Mouse (Mus musculus): ENCODE measurements around the gene Cym.

The Cym gene

GRCm38 (mm10) chr3:107223230-107223629 lies 1.7 kb upstream of the Cym start:
- DNase-seq (ENCODE audit: low spot score): no peak

- no peak for DNase-seq (ENCODE audit: low spot score)
Observed at GRCm38 (mm10) chr3:107218572-107218971, 3.0 kb downstream of the Cym start.

GRCm38 (mm10) chr3:107217101-107217480 lies 4.4 kb downstream of the Cym start:
- no peak for DNase-seq (ENCODE audit: low spot score)

GRCm38 (mm10) chr3:107216400-107217100 lies 5.0 kb downstream of the Cym start:
- no peak for DNase-seq (ENCODE audit: low spot score)

GRCm38 (mm10) chr3:107214606-107215005 lies 6.9 kb downstream of the Cym start:
- no peak for DNase-seq (ENCODE audit: low spot score)

GRCm38 (mm10) chr3:107207625-107208253 lies 13.8 kb downstream of the Cym start:
- DNase-seq (ENCODE audit: low spot score): no peak

GRCm38 (mm10) chr3:107206490-107207150 lies 14.9 kb downstream of the Cym start:
- no peak for DNase-seq (ENCODE audit: low spot score)

GRCm38 (mm10) chr3:107205994-107206393 lies 15.5 kb downstream of the Cym start:
- peak; percentile 45 for DNase-seq (ENCODE audit: low spot score)

GRCm38 (mm10) chr3:107205170-107205569 lies 16.4 kb downstream of the Cym start:
- DNase-seq (ENCODE audit: low spot score): no peak

- DNase-seq (ENCODE audit: low spot score): no peak
Observed at GRCm38 (mm10) chr3:107204413-107204812, 17.1 kb downstream of the Cym start.

- no peak for DNase-seq (ENCODE audit: low spot score)
Observed at GRCm38 (mm10) chr3:107201310-107202180, 20.0 kb downstream of the Cym start.

GRCm38 (mm10) chr3:107188226-107188899 lies 33.2 kb downstream of the Cym start:
- no peak for DNase-seq (ENCODE audit: low spot score)

- DNase-seq (ENCODE audit: low spot score): no peak
Observed at GRCm38 (mm10) chr3:107187022-107187421, 34.5 kb downstream of the Cym start.

- DNase-seq (ENCODE audit: low spot score): no peak
Observed at GRCm38 (mm10) chr3:107185597-107185996, 35.9 kb downstream of the Cym start.

GRCm38 (mm10) chr3:107183178-107183577 lies 38.4 kb downstream of the Cym start:
- DNase-seq (ENCODE audit: low spot score): no peak

GRCm38 (mm10) chr3:107182756-107183155 lies 38.8 kb downstream of the Cym start, which contains the start of gene Kcna10:
TSS of gene Kcna10 (plus strand) at chr3:107183056.
- no peak for DNase-seq (ENCODE audit: low spot score)

GRCm38 (mm10) chr3:107180860-107181259 lies 40.7 kb downstream of the Cym start:
- DNase-seq (ENCODE audit: low spot score): no peak

- no peak for DNase-seq (ENCODE audit: low spot score)
Observed at GRCm38 (mm10) chr3:107176501-107176900, 45.0 kb downstream of the Cym start.

GRCm38 (mm10) chr3:107175486-107175885 lies 46.0 kb downstream of the Cym start:
- peak; percentile 22 for DNase-seq (ENCODE audit: low spot score)

- DNase-seq (ENCODE audit: low spot score): no peak
Observed at GRCm38 (mm10) chr3:107172556-107172955, 49.0 kb downstream of the Cym start.

- no peak for DNase-seq (ENCODE audit: low spot score)
Observed at GRCm38 (mm10) chr3:107171964-107172363, 49.6 kb downstream of the Cym start.

- DNase-seq (ENCODE audit: low spot score): no peak
Observed at GRCm38 (mm10) chr3:107169552-107169951, 52.0 kb downstream of the Cym start.
